Mouse (Mus musculus): ENCODE results near the gene Ppp4r1.

The Ppp4r1 gene

DNA sequence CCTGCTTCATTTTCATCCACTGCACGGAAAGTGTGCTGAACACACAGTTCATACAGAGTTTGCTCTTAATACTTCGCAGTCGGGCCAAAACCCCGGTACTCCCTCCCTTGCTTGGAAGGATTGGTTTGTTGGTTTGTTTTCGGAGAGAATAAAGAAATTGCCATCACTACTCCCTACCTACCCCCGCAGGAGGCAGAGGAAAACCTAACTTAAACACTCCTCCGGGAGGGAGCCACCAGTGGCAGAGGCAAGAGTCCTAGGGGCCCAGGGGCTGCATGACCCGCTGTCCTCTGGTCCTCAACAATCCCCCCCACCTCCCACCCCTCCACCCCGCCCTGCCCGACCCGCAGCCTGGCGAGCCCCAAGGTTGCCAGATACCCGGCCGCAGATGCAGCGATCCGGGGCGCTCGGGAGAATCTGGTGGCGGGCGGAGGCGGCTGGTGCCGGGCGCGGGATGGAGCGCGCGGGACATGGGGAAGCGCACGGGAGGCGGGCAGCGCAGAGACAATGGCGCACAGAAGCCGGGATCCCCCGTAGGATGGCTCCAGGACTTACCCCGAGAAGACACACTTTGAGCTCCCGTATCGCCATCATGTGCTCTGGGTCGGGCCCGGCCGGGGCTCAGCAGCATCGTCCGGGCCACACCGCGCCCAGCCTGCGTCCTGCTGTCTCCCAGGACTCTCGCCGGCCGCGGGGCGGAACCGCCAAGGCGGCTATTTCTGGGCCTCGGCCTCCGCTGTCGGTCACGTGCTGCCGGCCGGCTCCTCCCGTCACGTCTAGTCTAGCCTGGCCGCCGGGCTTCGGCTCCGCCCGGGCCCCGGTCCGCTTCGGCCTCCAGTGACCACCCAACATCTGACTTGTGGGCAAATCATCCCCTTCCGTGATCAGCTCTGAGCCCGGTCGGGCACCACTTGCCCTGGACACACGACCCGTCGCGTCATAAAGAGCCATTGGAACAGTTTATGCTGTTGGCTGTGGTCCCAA, 10.1 kb upstream of the Ppp4r1 start, which contains the start of gene Rab31:
Rab31 (minus strand) TSS at position 802 of the 984 bp plus-strand sequence.
- DNase-seq (ENCODE audit: extremely low read depth, low read depth, low spot score): no peak

DNA sequence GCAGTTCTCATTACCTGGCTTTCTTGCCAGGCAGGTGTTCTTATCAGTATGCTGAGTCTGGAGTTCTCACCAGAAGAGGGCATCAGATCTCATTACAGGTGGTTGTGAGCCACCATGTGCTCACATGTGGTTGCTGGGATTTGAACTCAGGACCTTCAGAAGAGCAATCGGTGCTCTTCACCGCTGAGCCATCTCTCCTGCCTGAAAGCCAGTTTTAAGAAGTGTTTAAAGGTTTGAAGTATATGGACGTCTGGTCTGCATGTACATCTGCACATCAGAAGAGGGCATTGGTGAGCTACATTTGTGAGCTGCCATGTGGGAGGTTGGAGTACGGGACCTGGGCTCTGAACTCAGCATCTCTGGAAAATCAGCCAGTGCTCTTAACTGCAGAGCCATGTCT, 8.8 kb upstream of the Ppp4r1 start:
- DNase-seq (ENCODE audit: extremely low read depth, low read depth, low spot score): no peak

DNA sequence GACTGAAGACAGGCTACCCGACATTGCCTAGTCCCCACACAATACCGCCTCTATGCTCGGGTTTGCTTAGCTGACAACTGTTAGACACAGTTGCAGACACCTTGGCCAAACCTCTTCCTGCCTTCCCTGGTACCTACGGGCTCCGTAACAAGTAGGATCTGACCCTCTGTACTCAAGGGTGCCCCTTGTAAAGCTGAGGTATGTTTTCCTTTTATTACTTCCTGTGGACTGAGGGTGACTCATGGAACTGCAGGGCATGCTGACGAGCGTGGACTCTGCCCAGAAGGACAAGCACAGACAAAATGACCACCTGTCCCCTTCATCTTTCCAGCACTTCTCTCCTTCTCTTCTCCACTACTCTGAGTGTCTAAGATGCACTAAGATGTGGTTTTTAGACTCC, 7.9 kb upstream of the Ppp4r1 start:
- DNase-seq (ENCODE audit: extremely low read depth, low read depth, low spot score): no peak

GRCm38 (mm10) chr17:65776228-65776627, 6.1 kb upstream of the Ppp4r1 start:
- no peak for DNase-seq (ENCODE audit: extremely low read depth, low read depth, low spot score)

- DNase-seq (ENCODE audit: extremely low read depth, low read depth, low spot score): no peak
Observed at GRCm38 (mm10) chr17:65777461-65777860, 4.9 kb upstream of the Ppp4r1 start.

- no peak for DNase-seq (ENCODE audit: extremely low read depth, low read depth, low spot score)
Observed at GRCm38 (mm10) chr17:65780970-65781369, 1.4 kb upstream of the Ppp4r1 start.

- DNase-seq (ENCODE audit: extremely low read depth, low read depth, low spot score): no peak
Observed at GRCm38 (mm10) chr17:65783182-65784161, 1.1 kb downstream of the Ppp4r1 start.

- no peak for DNase-seq (ENCODE audit: extremely low read depth, low read depth, low spot score)
Observed at GRCm38 (mm10) chr17:65784610-65785140, 2.3 kb downstream of the Ppp4r1 start.

GRCm38 (mm10) chr17:65785707-65786106, 3.3 kb downstream of the Ppp4r1 start:
- DNase-seq (ENCODE audit: extremely low read depth, low read depth, low spot score): no peak

DNA sequence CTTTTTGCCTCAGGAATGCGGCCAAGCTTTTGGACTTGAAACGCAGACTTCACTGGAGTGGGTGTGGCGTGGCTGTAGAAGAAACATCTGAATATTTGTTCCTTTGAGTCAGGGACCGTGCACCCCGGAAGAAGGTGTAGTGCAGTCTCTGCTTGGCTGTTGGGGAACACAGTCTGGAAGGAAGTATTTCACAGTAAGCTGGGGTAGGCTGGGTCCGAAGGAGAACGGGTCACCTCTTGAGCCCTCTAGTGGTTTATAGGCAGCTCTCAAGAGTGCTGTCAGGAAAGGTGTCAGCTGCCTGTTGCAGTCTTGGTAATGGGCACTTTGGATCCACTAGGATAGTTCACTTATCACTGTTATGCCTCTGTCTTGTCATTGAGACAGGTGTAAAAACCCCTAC, 3.9 kb downstream of the Ppp4r1 start:
- DNase-seq (ENCODE audit: extremely low read depth, low read depth, low spot score): no peak

DNA sequence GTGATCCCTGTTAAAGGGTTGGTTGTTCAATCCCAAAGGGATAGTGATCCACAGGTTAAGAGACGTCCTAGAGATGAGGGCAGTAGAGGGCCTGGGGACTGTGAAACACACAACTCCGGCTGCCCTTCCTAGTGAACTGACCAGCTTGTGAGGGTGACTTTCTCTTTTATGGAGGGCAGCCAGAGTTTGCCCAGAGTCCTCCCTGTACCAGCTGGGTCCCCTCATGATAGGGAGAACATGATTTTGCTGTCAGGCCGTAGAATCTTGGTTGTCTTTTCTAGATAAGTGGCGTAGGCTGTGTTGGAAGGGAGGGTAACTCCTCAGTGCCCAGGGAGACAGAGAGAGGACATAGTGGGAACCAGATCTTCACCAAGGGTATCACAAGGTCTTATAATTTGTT, 4.9 kb downstream of the Ppp4r1 start:
- DNase-seq (ENCODE audit: extremely low read depth, low read depth, low spot score): no peak

DNA sequence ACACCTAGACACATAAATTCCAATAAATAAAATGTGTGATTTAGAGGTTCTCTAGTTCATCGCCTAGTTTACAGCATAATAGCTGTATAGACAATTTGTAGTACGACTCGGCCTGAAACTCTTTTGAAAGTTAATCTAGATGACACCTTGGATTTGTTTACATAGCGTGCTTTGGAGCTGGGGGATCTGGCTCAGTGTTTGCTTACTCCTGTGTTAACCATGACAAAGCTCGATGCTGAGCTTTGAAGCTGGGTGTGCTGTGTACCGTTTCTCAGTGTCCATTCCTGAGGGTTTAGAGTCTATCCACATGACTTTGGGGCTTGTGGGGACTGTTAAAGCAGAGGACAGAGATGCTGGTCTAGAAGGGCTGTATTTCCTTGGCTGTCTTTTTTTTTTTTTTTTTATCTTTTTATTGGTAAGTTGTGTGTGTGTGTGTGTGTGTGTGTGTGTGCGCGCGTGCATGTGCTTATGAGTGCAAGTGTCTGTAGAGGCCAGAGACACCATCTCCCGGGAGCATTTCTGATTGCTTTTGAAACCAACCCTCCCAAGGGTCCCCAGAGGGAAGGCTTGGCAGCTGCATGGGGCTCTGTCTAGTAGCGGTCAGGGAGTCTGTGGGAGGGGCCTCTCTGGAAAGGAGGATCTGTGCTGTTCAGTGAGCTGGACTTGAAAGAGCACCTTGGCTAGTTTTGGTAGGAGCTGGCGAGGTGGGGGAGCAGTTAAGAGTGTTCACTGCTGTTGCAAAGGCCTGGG, 6.3 kb downstream of the Ppp4r1 start:
- DNase-seq (ENCODE audit: extremely low read depth, low read depth, low spot score): no peak

GRCm38 (mm10) chr17:65789576-65789975, 7.2 kb downstream of the Ppp4r1 start:
- DNase-seq (ENCODE audit: extremely low read depth, low read depth, low spot score): no peak

DNA sequence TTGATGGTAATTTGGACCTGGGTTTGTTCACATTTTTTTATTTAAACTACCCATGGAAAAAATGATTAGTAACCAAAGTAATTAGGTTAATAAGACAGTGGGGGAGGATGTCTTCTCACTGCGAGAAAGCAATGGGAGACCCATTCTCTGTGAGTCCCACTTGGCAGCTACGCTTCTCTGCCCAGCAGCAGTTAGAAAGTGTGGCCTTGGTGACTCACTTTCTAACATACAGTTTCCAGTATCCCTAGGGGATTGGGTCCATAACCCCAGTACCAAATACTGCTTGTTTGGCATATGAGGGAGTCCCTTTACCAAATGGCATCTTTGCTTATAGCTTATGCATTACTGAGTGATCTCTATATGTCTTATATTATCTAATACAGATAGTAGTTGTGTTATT, 8.8 kb downstream of the Ppp4r1 start:
- no peak for DNase-seq (ENCODE audit: extremely low read depth, low read depth, low spot score)

DNA sequence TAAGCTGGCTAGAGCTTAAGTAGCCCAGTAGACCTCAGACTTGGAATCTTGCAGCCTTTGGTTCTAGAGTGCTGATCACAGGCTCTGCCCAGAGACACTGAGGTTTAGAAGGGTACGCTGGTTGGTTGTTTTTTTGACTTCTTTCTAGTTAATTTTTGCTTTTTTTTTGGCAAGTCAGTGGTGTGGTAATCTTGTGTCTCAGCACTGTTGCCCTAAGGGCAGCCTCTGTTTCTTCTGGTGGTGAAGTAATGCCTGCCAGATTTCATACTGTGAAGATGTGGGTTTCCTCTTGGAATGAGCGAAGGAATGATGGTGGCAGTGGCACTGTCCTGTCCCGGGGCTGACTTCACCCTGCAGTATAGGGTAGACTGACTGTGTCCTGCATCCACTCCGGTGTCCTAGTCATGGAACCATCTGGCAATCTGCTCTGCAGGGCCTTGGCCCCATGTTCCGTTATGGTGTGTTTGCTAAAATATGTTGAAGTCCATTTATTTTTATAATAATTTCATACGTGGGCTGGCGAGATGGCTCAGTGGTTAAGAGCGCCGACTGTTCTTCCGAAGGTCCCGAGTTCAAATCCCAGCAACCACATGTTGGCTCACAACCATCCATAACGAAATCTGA, 11.0 kb downstream of the Ppp4r1 start:
- no peak for DNase-seq (ENCODE audit: extremely low read depth, low read depth, low spot score)

- no peak for DNase-seq (ENCODE audit: extremely low read depth, low read depth, low spot score)
Observed at GRCm38 (mm10) chr17:65794096-65794850, 11.9 kb downstream of the Ppp4r1 start.

DNA sequence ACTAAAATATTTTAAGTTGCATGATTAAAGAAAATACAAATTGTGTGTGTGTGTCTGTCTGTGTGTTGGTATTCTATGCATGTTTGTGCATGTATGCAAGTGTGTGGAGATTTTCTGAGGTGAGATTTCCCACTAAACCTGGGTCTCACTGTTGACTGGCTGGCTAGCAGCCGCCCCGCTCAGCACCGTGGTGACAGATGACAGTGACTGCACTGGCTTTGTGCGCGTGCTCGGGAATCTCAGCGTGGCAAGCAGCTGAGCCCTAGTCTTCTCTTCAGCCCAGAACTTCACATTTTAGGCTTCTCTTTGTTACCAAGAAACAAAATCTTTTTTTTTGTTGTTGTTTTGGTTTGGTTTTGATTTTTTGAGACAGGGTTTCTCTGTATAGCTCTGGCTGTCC, 13.7 kb downstream of the Ppp4r1 start:
- no peak for DNase-seq (ENCODE audit: extremely low read depth, low read depth, low spot score)

DNA sequence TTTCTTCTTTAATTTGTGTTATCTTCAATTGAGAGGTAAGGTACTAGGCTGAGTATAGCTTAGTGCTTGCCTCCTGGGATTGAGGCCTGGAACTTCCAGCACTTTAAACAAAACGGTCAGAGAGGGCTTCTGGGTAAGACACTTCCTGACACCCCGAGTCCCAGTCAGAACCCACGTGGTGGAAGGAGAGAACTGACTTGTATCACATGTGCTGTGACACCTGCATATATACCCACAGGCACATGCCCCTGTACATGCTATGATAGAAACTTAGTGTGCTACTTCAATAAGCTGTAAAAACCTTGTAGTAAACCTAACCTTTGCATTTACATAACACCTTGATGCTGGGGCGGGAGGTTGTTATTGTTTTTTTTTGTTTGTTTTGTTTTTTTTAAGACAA, 16.1 kb downstream of the Ppp4r1 start:
- no peak for DNase-seq (ENCODE audit: extremely low read depth, low read depth, low spot score)

- no peak for DNase-seq (ENCODE audit: extremely low read depth, low read depth, low spot score)
Observed at GRCm38 (mm10) chr17:65799353-65799752, 17.0 kb downstream of the Ppp4r1 start.
